Mouse (Mus musculus) cerebellum, adult 9-11 months (tissue): ENCODE measurements around the gene Card11.

Experiments
- DNase-seq: peaks from one replicate; pipeline ENCODE4 v3.0.0; 2022

Gene Card11

GRCm38 (mm10) chr5:140985311-140986050 lies 14.9 kb downstream of the Card11 start:
- peak; percentile 89 for DNase-seq

- DNase-seq, result no peak
These were observed 19.0 kb downstream of the Card11 start for GRCm38 (mm10) chr5:140981370-140981805.

DNA sequence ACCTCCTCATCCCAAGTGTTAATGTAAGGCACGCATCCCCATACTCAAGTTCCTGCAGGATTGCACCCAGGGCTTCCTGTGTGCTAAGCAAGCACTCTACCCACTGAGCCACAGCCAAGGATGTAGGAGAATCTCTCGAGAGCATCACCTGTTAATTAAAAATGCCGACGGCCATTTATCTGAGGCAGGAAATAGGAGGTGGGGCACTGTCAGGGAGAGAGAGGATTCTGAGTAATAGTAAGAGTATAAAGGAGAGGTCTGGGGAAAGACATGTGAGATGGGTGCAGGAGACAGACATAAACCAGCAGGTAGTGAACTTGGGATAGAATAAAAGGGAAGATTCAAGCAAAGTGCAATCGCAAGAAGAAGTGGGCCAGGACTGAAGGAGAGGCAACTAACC lies 19.6 kb downstream of the Card11 start:
- no peak for DNase-seq

DNA sequence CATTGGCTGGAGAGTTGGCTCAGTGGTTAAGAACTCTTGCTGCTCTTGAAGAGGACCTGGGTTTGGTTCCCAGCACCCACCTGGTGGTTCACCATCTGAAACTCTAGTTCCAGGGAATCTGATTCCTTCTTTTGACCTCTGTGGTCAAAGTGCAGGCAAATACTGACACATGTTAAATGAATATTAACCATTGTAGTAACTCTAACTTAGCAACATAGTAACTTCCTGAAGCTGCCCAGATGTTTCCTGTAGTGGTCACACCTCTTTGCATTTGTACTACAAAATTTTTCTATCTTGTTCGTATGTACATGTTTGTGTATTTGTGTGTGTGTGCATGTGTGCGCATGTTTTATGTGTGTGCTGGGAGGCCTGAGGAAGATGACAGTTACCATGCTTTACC lies 20.3 kb downstream of the Card11 start:
- no peak for DNase-seq

DNA sequence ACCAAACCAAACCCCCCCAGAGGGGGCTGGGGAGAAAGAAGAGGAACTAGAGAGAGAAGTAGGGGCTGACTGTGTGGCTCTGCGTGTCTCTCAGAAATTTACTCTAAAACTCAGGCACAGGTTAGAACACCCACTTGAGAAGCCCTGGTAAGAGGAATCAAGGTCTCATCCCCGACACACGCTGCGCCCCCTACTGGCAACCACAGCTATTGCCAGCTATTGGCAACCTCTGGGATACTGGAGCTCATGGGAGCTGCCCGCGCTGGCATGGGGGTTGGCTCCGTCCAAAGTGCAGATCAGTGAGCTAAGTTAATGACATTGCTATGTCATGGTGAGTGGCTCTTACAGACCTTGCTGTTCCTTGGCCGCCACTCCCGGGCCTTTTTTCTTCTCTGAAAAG lies 37.4 kb downstream of the Card11 start:
- no peak for DNase-seq

GRCm38 (mm10) chr5:140960732-140961131 lies 39.6 kb downstream of the Card11 start:
- DNase-seq, result no peak

- DNase-seq, result no peak
These were observed 41.2 kb downstream of the Card11 start for GRCm38 (mm10) chr5:140959160-140959559.

DNA sequence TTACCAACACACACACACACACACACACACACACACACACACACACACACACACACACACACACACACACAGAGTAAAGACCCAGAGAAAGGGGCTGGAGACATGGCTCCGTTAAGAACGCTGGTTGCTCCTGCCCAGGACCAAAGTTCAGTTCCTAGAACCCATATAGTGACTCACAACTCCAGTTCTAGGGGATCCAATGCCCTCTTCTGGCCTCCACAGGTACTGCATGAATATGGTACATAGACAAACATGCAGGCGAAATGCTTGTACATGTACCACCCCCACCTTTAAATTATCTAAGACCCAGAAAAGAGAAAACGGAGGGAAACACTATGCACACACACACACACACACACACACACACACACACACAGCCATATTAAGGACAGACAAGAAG lies 43.3 kb downstream of the Card11 start:
- DNase-seq, result no peak

GRCm38 (mm10) chr5:140955666-140956065 lies 44.7 kb downstream of the Card11 start:
- DNase-seq, result no peak

DNA sequence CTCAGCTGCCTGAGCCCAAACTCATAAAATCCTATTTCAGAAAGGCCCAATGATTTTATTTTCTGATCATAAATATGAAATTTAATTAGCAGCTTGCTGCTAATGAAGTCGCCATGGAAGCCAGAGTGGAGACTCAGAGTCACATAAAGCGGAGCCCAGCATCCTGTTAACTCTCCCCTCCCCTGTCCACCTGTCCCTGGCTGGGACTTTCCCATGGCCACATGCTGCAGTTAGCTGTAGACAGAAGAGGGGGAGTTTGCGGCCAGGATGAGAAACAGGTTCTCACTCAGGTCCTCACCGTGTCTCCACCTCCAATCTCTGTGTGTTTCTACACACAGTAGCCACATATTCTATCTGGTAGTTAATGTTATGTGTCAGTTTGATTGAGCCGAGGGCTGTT lies 48.6 kb downstream of the Card11 start:
- DNase-seq, result no peak

DNA sequence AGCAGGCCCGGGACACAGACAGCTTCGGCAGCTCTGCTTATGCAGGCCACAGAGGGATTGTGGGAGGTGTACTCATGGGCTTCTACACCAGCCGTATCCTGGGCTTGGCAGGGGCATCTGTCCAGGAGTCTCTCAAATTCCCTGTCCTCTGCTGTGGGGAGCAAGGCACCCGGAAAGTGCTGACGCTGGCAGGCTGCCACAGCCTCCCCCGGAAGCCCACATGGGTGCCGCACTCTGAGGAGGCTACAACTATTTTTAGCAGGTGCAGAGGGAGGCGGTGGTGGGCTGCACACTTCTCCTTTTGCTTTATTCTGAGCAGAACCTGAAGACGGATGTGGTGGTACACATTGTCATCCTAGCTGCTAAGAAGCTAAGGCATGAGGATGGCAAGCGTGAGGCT lies 52.4 kb downstream of the Card11 start:
- no peak for DNase-seq

- DNase-seq, result no peak
These were observed 54.3 kb downstream of the Card11 start for GRCm38 (mm10) chr5:140946034-140946433.

DNA sequence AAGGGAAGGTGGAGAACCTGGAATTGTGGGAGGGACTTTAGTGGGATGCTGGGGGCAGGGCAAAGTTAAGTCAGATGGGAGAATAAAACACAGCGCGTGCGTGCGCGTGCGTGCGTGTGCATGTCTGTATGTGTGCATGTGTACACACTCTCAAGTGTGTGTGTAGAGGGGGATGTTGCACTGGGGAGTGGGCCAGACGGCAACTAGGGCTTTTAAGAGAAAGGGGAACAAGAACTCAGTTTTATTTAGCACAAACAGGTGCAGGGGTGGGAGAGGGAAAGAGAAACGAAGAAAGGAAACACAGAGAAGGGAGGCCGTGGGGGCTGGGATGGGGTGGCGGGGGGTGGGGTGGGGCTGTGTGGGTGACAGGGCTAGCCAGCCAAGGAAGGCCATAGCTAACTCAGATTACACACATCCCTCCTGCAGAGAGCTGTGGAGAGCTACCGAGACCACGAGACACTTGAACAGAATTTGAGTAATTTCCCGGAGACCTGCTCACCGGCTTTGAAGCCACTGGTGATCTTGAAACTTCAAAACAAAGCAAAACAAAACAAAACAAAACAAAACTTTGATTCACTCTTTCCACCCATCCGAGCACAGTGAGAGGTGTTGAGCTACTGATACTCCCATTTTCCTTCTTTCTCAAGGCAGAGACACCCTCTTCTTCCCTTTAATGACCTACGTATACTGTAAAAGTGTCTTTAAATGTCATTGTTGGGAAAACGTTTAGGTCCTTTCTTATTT lies 55.8 kb downstream of the Card11 start:
- DNase-seq, result no peak

GRCm38 (mm10) chr5:140940923-140941491 lies 59.4 kb downstream of the Card11 start:
- DNase-seq, result no peak

DNA sequence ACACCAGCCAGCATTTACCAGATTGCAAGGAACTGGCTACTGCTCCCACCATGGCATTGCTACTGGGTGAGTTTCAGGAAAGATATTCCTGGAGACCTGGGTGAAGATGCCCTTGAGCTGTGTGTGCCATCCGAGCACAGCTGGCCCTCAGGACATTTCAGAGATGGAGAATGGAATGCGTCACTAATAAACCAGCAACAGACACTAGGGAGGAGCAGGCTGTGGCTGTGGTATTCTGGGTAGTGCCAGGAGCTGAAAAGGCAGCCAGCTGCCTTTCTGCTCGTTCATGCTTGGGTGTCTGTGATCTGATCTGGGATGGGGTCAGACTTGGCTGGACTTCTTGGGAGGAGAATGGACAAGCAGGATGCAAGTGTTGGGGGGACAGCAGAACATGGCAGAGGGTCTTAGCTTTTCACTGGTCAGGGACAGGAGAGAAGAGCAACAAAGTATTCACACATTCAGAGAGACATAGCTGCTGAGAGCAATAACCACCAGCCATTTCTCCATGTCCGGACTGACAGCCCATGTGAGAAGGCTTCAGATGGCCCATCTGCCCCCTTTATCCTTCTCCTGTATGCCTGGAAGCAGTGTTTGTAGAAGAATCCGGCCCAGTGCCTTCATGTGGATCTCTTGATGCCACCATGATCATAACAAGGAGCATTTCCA lies 60.0 kb downstream of the Card11 start:
- no peak for DNase-seq

DNA sequence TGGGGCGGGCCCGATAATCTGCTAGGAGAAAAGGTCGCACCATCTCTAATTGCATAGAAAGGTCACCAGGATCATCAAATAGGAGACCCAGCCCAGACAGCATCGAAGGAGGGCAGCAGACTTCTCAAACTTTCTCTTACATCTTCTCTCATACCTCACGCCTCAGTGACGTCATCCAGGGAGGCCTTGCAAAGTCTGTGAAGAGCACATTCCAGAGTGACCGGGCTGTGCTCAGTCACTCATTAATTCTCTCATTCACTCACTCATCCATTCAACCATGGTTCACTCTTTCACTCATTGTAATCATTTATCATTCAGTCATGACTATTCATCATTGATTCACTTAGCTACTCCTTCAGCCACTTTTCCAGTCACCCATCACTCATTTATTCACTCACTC lies 63.6 kb downstream of the Card11 start:
- no peak for DNase-seq

DNA sequence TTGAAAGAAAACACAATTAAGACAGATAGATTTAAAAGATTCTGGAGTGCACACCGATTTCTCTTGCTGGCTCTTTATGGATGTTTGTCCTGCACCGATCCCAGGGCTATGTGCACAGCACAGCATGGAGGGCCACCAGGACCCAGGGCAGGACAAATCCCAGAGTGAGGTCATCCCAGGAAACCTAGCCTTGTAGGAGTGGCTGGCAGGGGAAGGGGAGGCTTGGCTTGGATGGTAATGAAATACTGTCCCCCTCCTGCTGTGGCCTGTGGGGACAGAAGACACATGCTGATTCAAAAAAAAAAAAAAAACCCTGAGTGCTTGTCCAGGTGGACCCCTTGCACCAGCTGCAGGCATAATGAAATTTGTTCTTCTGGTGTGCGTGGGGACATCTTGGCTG lies 64.5 kb downstream of the Card11 start:
- no peak for DNase-seq

- DNase-seq, result no peak
These were observed 65.6 kb downstream of the Card11 start for GRCm38 (mm10) chr5:140934639-140935315.

GRCm38 (mm10) chr5:140931523-140932229 lies 68.7 kb downstream of the Card11 start:
- DNase-seq, result no peak

DNA sequence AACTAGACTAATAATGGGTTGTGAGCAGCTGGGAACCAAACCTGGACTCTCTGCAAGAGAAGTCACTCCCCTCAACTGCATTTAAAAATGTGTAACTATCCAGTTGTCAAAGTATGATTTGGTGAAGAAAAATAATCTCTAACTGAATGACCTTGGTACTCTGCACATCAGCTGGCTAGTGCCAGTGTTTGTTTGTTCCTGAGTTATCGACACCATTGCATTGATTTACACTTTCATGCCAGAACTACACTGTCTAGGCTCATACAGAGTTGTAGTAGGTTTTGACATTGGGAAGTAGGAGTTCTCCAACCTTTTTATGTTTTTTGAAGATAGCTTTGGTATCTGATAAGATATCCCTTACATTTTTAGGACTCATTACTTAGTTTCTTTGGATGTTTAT lies 81.9 kb downstream of the Card11 start:
- no peak for DNase-seq

DNA sequence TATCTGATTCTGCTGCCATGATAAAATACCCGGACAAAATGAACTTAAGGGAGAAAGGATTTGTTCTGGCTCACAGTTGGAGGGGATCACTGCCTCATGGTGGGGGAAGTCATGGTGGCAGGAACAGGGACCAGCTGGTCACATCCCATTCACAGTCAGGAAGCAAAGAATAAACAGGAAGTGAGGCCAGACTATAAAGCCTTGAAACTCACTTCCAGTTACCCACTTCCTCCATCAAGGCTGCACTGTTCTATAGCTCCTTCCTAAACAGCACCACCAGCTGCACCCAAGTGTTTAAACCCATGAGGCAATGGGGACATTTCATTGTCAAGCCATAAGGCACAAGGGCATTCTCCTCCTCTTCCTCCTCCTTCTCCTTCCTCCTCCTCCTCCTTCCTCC lies 82.6 kb downstream of the Card11 start:
- DNase-seq, result no peak

GRCm38 (mm10) chr5:140910841-140911240 lies 89.5 kb downstream of the Card11 start:
- no peak for DNase-seq
